In the genomic region with DNA sequence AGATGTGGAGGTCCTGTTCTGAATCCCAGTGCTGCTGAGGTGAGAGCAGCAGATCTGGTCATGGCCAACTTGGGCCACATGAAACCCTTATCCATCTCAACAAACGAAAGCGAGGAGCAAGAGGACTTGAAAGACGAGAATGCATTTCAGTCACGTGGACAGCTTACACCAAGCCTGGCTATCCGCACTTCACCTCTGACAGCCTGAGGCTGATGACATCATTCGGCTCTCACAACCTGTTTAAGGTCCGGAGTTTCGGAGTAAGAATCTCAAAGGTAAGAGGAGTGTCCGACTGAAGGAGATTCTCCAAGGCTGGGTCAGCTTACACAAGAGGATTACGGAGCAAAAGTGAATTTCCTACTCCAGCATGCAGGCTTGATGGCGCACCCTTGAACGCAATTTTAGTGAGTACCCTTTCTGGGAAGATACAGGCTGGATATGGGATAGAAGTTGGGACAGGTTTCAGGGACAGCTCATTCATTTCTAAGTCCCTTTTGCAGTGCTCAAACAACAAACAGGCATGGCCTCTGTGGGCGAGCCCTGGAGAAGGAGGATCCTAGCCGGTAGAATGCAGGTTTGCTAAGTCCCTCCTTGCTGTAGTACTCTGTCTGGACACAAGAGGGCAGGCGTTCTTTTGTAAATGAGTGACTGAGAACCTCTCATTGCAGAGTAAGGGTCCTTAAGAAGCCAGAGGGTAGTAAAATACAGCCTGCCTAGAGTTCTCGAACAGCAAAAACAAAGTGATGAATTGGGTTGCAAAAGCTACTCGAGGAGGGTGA, we compare ENCODE assay signal across 8 mouse cellular contexts. TPM values are rescaled to one million over a fixed set of nuclear protein-coding genes. Genes with fewer than 3 reads are reported as not detected.
A peak's percentile ranks its signal among the peaks of the same experiment; 100 is the strongest.
DNase-seq lines count a peak whose midpoint lies in the region; ATAC-seq and TF ChIP-seq lines count a peak whose summit lies in the region.

No protein-coding gene starts in this region.

- no peaks in the 10 kb centered on the region for H3K36me3 ChIP-seq in forebrain, postnatal 0 days (ENCODE audit: insufficient read depth)
- no peaks in the 10 kb centered on the region for H3K36me3 ChIP-seq in lung, embryonic 15.5 days

- H3K9ac ChIP-seq in forebrain, postnatal 0 days, result no peak overlapping the region
- no peak overlapping the region for H3K9ac ChIP-seq in lung, embryonic 15.5 days

- WGBS in forebrain, postnatal 0 days, result 47% methylated on average over 17 of the region's 17 CpGs
- WGBS in lung, embryonic 15.5 days, result 30% methylated on average over 17 of the region's 17 CpGs

- H3K4me1 ChIP-seq in forebrain, postnatal 0 days (ENCODE audit: insufficient read depth), result no peaks in the 10 kb centered on the region
- H3K4me1 ChIP-seq in lung, embryonic 15.5 days, result no peaks in the 10 kb centered on the region

- peak; percentile 45; the same call in 1 of the 2 replicates for ATAC-seq in forebrain, postnatal 0 days
- ATAC-seq in lung, embryonic 15.5 days (ENCODE audit: borderline replicate concordance, extremely low read depth, low FRiP score, low TSS enrichment), result peak; percentile 25; the same call in 1 of the 2 replicates

- H3K4me2 ChIP-seq in forebrain, postnatal 0 days (ENCODE audit: low read depth), result 0 out of 2 replicates have a peak overlapping the region, but pooled peaks have one; percentile 17
- H3K4me2 ChIP-seq in lung, embryonic 15.5 days, result peak overlapping the region; percentile 19

- H3K27ac ChIP-seq in forebrain, postnatal 0 days (ENCODE audit: low read depth, low read length), result no peak overlapping the region
- H3K27ac ChIP-seq in layer of hippocampus, adult 2 months, result no peak overlapping the region
- no peak overlapping the region for H3K27ac ChIP-seq in lung, embryonic 15.5 days

- no peak overlapping the region for H3K4me3 ChIP-seq in forebrain, postnatal 0 days (ENCODE audit: low read depth, low read length)
- no peak overlapping the region for H3K4me3 ChIP-seq in layer of hippocampus, adult 2 months
- H3K4me3 ChIP-seq in lung, embryonic 15.5 days, result 0 out of 2 replicates have a peak overlapping the region, but pooled peaks have one; percentile 11

- H3K27me3 ChIP-seq in forebrain, postnatal 0 days (ENCODE audit: insufficient read depth, low read length), result no peaks in the 10 kb centered on the region
- no peaks in the 10 kb centered on the region for H3K27me3 ChIP-seq in lung, embryonic 15.5 days

- peak; percentile 79 for TF ChIP-seq CTCF in forebrain, postnatal 0 days (IDR thresholded peaks at IDR 0.05; ENCODE audit: low read depth)
- peak; percentile 95 for TF ChIP-seq CTCF in layer of hippocampus, adult 2 months (conservative IDR thresholded peaks at IDR 0.05)

- no peaks in the 10 kb centered on the region for H3K9me3 ChIP-seq in forebrain, postnatal 0 days (ENCODE audit: low read length)
- H3K9me3 ChIP-seq in lung, embryonic 15.5 days, result no peaks in the 10 kb centered on the region

- DNase-seq in MN1 (ENCODE audit: low spot score), result peak; percentile 73
- peak; percentile 68 for DNase-seq in cerebellum, adult 8-10 months
- peak; percentile 87 for DNase-seq in forebrain, postnatal 0 days
- DNase-seq in heart, postnatal 4 days, result peak; percentile 92
- DNase-seq in layer of hippocampus, adult 2 months (ENCODE audit: low spot score in 2 of 2), result peak; percentile 65 to 86
- peak; percentile 67 for DNase-seq in right cerebral cortex, adult 18-20 months
- peak; percentile 56 to 69 for DNase-seq in urinary bladder, adult 18-20 months (ENCODE audit: low spot score in 2 of 2)

RNA-seq across cellular contexts. Expression of gene Plbd1, which starts 41.2 kb away (rescaled TPM):
- 0.19 TPM in 1 of 2 replicates, not detected in the other for total RNA-seq in forebrain, postnatal 0 days (2014; rRNA removed)
- polyA plus RNA-seq in forebrain, postnatal 0 days (2015; fragmentation: Nextera tagmentation; extraction: Ambion mirVana), result 0.26 and 0.40 TPM in 2 replicates
- 10 to 100 TPM; 20.7 to 23.6 TPM for total RNA-seq in heart, postnatal 4 days (2021)
- under 1 TPM; 0.33 to 0.34 TPM for total RNA-seq in layer of hippocampus, adult 2 months (2021)
- 4.0 and 4.9 TPM in 2 replicates for polyA plus RNA-seq in lung, embryonic 15.5 days (2015; fragmentation: Nextera tagmentation; extraction: Ambion mirVana)

Comparison
In these comparisons a context has a peak if more than half of its experiments do, and no peak if none do; other contexts are left out.
1. RNA of gene Plbd1, which starts 41.2 kb away (total RNA-seq): 20.7 to 23.6 TPM in heart, postnatal 4 days; 0.33 to 0.34 TPM in layer of hippocampus, adult 2 months and 0.19 TPM in forebrain, postnatal 0 days; every median in the first group is over 10 times any median in the second.
2. Peak in every context shown above with its lines, with median percentiles within 50 percentile points of each other: DNase-seq.